Mouse (Mus musculus) duodenum, adult 2 months (tissue): ENCODE results near the gene Gm3269. TPM values are rescaled to one million over a fixed set of nuclear protein-coding genes. Genes with fewer than 3 reads are reported as not detected.

ENCODE experiments used
- polyA plus RNA-seq: library from polyadenylated mRNA; depleted of rRNA; stranded (reverse); fragments of >200 nt; gene quantifications from 2 replicates; pipeline ENCODE4 v1.2.3, GENCODE M21; 2012; ENCODE audit warnings: low replicate concordance; rRNA removed

The Gm3269 gene
- not detected in 2 replicates for polyA plus RNA-seq

GRCm38 (mm10) chr14:4837806-4838205 lies at the start of gene Gm3269:
Gene Gm3269 (plus strand): TSS chr14:4838106.

GRCm38 (mm10) chr14:4855299-4855980 lies 17.5 kb downstream of the Gm3269 start, which contains the start of gene Gm3264:
Gene Gm3264 (plus strand): TSS chr14:4855576.

GRCm38 (mm10) chr14:4892116-4892515 lies 54.2 kb downstream of the Gm3269 start, which contains the start of gene Gm3278:
Gene Gm3278 (plus strand): TSS chr14:4892416.

Other genes starting within 250 kb of the Gm3269 start
- gene Gm8159, start 205.8 kb upstream of the Gm3269 start, polyA plus RNA-seq: not detected in 2 replicates
- not detected in 2 replicates for gene Gm3239, start 173.9 kb upstream of the Gm3269 start, polyA plus RNA-seq
- gene Gm7876, start 128.9 kb upstream of the Gm3269 start, polyA plus RNA-seq: not detected in 2 replicates
- gene Gm3252, start 111.3 kb upstream of the Gm3269 start, polyA plus RNA-seq: 0.19 and 0.34 TPM in 2 replicates
- gene Gm9602, start 61.8 kb upstream of the Gm3269 start, polyA plus RNA-seq: not detected in 2 replicates
- gene Gm3264, start 17.5 kb downstream of the Gm3269 start, polyA plus RNA-seq: not detected in 2 replicates
- gene Gm3278, start 54.3 kb downstream of the Gm3269 start, polyA plus RNA-seq: not detected in 2 replicates
- gene Gm8297, start 145.8 kb downstream of the Gm3269 start, polyA plus RNA-seq: not detected in 2 replicates
- not detected in 2 replicates for gene Gm3298, start 177.8 kb downstream of the Gm3269 start, polyA plus RNA-seq
- gene 4930555G01Rik, start 212.5 kb downstream of the Gm3269 start, polyA plus RNA-seq: not detected in 2 replicates
- gene Gm8281, start 232.9 kb downstream of the Gm3269 start, polyA plus RNA-seq: not detected in 2 replicates